Mouse (Mus musculus) Muller cell, postnatal 12 days (primary cell): ENCODE measurements around the gene Fan1.
A peak's percentile ranks its signal among the peaks of the same experiment; 100 is the strongest.

Experiments used
- DNase-seq: peaks from one replicate; pipeline ENCODE4 v3.0.0-alpha.2; 2015; ENCODE audit errors: inconsistent ontology term

The Fan1 gene

GRCm38 (mm10) chr7:64332686-64333085, 41.2 kb downstream of the Fan1 start:
- no peak for DNase-seq

- DNase-seq, result no peak
Measured at GRCm38 (mm10) chr7:64331309-64331708, 42.6 kb downstream of the Fan1 start.

- no peak for DNase-seq
Measured at GRCm38 (mm10) chr7:64327486-64327885, 46.4 kb downstream of the Fan1 start.

- DNase-seq, result peak; percentile 84
Measured at GRCm38 (mm10) chr7:64326892-64327291, 47.0 kb downstream of the Fan1 start.

- peak; percentile 88 for DNase-seq
Measured at GRCm38 (mm10) chr7:64321658-64322057, 52.2 kb downstream of the Fan1 start.

- DNase-seq, result no peak
Measured at GRCm38 (mm10) chr7:64321125-64321524, 52.8 kb downstream of the Fan1 start.

- DNase-seq, result no peak
Measured at GRCm38 (mm10) chr7:64312811-64313210, 61.1 kb downstream of the Fan1 start.

GRCm38 (mm10) chr7:64310756-64311155, 63.1 kb downstream of the Fan1 start:
- no peak for DNase-seq

- no peak for DNase-seq
Measured at GRCm38 (mm10) chr7:64310241-64310640, 63.7 kb downstream of the Fan1 start.
